Mouse (Mus musculus): ENCODE measurements around the gene Btbd6. TPM values are rescaled to one million over a fixed set of nuclear protein-coding genes. Genes with fewer than 3 reads are reported as not detected.

The Btbd6 gene
- total RNA-seq, 2 experiments from 2014 or later = 61.0 to 61.9 TPM

- no peak for DNase-seq (ENCODE audit: extremely low spot score in 1 of 2, low spot score in 2 of 2)
- intact Hi-C loops (cut with DNase I) = no loop called here
These were observed 25.0 kb upstream of the Btbd6 start for GRCm38 (mm10) chr12:112951150-112951842.

DNA sequence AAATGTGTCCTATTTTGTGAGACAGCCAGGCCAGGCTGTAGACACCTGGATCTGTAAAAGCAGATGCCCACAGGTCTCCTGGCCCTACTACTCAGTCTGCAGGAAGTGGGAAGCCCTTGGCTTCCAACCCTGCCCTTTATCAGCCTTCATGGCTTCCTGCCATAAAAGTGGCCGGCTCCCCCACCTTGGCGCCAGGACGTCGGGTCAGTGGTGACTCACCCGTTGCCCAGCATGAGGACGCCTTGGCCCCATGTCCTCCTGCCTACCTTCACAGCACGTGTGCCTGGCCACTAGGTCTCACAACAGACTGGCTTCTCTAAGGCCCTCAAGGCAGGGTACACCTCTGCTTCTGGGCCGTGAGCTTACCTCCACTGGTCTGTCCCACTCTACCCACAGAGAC, 23.8 kb upstream of the Btbd6 start:
- DNase-seq (ENCODE audit: extremely low spot score in 1 of 2, low spot score in 2 of 2) = peak in 1 of 2 experiments; percentile 70
- intact Hi-C loops (cut with DNase I) = no loop called here

DNA sequence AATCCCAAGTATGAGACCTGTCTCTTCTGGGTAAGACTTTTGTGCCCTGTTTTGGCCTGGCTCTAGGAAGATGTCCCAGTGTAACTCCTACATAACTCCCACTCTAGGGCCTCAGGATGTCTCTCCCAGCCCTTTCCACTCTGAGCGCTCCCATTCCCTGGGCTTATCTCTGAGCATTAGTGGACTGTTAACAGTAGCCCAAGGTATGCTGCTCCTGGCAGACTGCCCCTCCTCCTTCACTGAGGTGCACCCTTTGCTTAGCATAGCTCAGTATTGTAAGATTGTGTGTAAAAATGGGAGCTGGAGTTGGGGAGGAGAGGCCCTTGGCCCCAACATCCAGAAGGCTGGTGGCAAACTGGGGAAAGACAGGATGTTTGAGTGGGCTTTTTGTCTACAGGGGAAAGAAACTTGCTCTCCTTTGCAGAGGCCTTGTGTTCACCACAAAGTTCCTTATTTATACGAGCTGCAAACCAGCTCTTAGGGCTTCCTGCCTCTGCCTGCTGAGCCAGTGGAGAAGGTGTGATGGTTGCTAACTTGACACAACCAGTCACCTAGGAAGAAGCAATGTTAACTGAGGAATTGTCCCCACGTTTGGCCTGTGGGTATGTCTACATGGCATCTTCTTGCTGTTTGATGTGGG, 23.2 kb upstream of the Btbd6 start:
- no peak for DNase-seq (ENCODE audit: extremely low spot score in 1 of 2, low spot score in 2 of 2)
- intact Hi-C loops (cut with DNase I) = no loop called here

GRCm38 (mm10) chr12:112955800-112956199, 20.5 kb upstream of the Btbd6 start:
- intact Hi-C loops (cut with DNase I) = no loop called here
- DNase-seq (ENCODE audit: extremely low spot score in 1 of 2, low spot score in 2 of 2) = peak; percentile 67 to 80

DNA sequence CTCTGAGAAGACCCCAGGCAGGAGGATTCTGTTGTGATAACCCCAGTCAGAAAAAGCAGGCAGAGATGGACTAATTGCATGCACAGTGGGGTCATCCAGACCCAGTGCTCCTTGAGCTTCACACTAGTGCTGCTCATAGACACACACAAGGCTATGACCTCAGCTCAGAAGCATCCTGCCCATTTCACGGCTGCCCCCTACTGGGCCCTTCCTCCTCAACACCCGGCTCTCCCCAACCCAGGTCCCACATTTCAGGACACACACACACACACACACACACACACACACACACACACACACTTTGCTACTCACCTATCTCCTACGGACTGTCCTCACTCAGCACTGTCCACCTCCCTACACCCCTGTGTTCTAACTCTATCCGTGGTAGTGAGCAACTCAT, 18.0 kb upstream of the Btbd6 start:
- intact Hi-C loops (cut with DNase I) = no loop called here
- peak in 1 of 2 experiments; percentile 78 for DNase-seq (ENCODE audit: extremely low spot score in 1 of 2, low spot score in 2 of 2)

DNA sequence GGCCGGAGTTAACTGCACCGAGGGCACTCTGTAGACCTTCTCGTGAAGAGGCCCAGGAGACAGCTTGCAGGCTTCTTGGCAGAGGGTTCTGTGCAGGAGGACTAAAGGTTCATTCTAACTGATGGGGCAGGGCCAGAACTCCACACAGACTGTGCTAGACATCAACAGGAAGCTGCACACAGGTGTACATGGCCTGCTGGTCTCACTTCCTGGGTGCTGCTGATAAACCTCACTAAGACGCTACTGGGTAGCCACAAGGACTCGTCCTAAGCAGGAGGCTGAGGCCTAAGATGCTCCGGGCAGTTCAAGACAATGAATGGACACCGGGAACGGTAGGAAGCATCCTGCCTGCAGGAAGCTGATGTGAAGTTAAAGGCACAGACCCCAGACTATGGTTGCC, 16.9 kb upstream of the Btbd6 start:
- no peak for DNase-seq (ENCODE audit: extremely low spot score in 1 of 2, low spot score in 2 of 2)
- intact Hi-C loops (cut with DNase I) = no loop called here

- peak in 1 of 2 experiments; percentile 72 for DNase-seq (ENCODE audit: extremely low spot score in 1 of 2, low spot score in 2 of 2)
- intact Hi-C loops (cut with DNase I) = no loop called here
These were observed 14.9 kb upstream of the Btbd6 start for GRCm38 (mm10) chr12:112961428-112961827.

GRCm38 (mm10) chr12:112961872-112962271, 14.4 kb upstream of the Btbd6 start:
- intact Hi-C loops (cut with DNase I) = no loop called here
- DNase-seq (ENCODE audit: extremely low spot score in 1 of 2, low spot score in 2 of 2) = no peak

DNA sequence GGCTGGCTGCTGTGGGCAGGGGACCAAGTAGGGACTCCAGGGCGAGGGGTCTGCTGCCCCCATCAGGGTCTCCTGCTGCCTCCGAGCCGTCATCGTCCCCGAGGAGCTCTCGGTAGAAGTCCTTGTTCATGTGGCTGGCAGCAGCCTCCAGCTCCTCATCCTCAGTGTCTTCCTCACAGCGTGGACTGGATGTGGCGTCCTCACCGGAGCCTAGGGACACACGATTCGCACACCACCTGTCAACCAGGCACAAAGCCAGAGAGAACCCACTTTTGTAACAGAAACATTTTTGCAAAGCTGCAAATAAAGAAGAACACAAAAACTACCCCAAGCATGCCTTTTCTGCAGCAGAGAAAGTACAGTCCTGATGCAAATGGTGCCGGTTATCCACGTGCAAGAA, 10.5 kb upstream of the Btbd6 start:
- DNase-seq (ENCODE audit: extremely low spot score in 1 of 2, low spot score in 2 of 2) = no peak
- intact Hi-C loops (cut with DNase I) = no loop called here

- intact Hi-C loops (cut with DNase I) = no loop called here
- no peak for DNase-seq (ENCODE audit: extremely low spot score in 1 of 2, low spot score in 2 of 2)
These were observed 7.3 kb upstream of the Btbd6 start for GRCm38 (mm10) chr12:112968943-112969342.

DNA sequence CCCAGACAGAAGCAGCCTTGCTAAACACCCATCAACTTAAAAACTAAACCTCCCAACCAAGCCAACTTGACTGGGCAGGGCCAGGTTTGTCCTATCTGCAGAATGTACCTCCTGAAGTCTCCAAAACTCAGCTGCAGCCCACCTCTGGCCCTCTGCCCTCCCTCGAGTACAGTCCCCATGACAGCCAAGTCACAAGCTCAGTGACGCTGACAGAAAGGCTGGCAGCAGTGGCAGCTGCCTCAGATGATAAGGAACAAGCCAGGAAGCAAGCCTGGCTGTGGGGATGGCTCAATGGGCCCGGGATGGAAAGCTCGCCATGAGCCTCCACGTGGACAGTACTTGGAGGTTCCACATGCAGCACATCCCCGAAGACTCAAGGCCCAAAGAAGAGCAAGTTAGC, 6.7 kb upstream of the Btbd6 start:
- intact Hi-C loops (cut with DNase I) = no loop called here
- DNase-seq (ENCODE audit: extremely low spot score in 1 of 2, low spot score in 2 of 2) = no peak

GRCm38 (mm10) chr12:112974736-112975135, 1.5 kb upstream of the Btbd6 start:
- no peak for DNase-seq (ENCODE audit: extremely low spot score in 1 of 2, low spot score in 2 of 2)
- intact Hi-C loops (cut with DNase I) = no loop called here

DNA sequence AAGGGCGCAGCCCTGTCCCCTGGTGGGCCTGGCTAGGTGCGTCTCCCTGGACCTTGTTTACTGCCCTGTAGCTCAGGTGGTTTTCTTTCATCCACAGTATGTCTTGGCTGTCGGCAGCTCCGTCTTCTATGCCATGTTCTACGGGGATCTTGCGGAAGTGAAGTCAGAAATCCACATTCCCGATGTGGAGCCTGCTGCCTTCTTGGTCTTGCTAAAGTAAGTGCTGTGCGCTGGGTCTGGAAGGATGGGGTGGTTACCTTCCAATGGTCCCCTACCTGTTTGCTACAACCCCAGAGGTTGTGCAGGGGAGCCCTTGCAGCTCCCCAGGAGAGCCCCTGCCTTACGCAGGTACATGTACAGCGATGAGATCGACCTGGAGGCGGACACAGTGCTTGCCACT, 874 bp downstream of the Btbd6 start:
- no peak for DNase-seq (ENCODE audit: extremely low spot score in 1 of 2, low spot score in 2 of 2)
- intact Hi-C loops (cut with DNase I) = no loop called here

DNA sequence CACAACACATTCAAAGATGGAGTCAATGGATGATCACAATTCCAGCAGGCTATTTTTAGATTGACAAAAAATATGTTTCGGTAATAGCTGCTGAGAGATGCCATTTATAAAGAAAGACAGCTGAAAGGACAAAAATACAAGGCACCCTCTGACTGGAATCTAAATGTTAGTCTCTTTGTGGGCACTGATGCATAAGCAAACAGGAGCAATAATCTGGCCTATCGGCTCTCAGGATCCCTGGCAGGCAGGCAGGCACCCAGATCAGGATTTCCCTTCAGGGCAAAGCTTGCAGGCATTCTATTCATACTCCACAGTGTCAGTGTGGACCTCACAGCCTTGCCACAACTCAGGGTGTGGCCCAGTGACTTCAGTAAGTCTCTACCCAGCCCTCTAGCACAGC, 5.7 kb downstream of the Btbd6 start:
- no peak for DNase-seq (ENCODE audit: extremely low spot score in 1 of 2, low spot score in 2 of 2)
- intact Hi-C loops (cut with DNase I) = no loop called here

DNA sequence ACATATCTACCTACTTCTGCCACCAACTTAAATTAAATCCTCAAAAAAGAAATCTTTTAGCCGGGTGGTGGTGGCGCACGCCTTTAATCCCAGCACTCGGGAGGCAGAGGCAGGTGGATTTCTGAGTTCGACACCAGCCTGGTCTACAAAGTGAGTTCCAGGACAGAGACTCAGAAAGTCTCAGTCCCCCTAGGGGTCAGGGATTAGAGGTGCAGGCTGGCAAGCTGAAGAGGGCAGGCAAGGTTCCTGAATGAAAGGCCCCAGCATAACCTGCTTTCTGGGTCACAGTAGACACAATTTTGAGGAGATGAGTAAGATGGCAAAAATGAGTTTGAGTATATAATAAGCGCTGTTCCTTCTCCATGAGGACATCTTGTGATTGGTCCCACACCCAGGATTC, 9.1 kb downstream of the Btbd6 start:
- DNase-seq (ENCODE audit: extremely low spot score in 1 of 2, low spot score in 2 of 2) = no peak
- intact Hi-C loops (cut with DNase I) = no loop called here

DNA sequence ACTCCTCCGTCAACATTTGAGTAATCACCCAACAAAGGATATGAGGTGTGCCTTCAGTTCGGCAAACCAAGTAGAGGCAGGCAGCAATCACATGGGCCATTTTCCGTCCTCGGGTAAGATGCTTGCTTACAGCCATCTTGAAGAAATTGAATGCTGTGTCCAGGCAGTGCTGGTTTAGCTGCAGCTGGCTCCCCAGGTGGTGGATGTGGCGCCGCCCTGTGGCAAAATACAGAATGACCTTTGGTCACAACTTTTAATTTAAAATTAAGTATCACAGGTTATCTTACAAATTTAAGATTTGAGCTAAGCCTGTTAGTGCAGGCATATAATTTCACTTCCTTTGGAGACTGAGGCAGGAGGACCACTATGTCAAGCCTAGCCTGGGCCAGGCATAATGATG, 11.6 kb downstream of the Btbd6 start:
- intact Hi-C loops (cut with DNase I) = no loop called here
- peak in 1 of 2 experiments; percentile 45 for DNase-seq (ENCODE audit: extremely low spot score in 1 of 2, low spot score in 2 of 2)

DNA sequence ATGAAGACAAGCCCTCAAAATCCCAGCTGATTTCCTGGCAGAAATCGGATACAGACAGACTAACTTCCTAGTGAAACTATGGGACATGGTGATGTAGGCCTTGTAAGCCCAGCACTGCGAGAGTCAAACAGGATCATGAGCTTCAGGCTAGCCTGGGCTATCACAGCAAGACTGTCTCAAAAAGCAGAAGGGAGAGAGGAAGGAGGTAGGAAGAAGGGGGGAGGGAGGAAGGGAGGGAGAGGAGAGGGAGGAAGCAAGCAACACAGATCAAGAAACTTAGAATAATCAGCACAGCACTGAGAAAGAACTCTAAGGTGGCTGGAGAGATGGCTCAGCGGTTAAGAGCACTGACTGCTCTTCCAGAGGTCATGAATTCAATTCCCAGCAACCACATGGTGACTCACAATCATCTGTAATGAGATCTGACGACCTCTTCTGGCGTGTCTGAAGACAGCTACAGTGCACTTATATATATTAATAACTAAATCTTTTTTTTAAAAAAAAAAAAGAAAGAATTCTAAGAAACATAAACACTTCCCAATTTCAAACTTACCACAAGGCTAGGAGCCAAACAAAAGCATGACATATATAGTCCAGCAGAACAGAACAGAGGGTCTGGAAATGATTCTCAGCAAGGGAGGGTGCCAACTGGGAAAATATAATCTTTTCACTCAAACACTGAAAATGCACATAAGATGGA, 14.6 kb downstream of the Btbd6 start:
- DNase-seq (ENCODE audit: extremely low spot score in 1 of 2, low spot score in 2 of 2) = no peak
- intact Hi-C loops (cut with DNase I) = no loop called here

- intact Hi-C loops (cut with DNase I) = no loop called here
- DNase-seq (ENCODE audit: extremely low spot score in 1 of 2, low spot score in 2 of 2) = no peak
These were observed 15.2 kb downstream of the Btbd6 start for GRCm38 (mm10) chr12:112991444-112991843.

GRCm38 (mm10) chr12:112994153-112994552, 17.9 kb downstream of the Btbd6 start:
- no peak for DNase-seq (ENCODE audit: extremely low spot score in 1 of 2, low spot score in 2 of 2)
- intact Hi-C loops (cut with DNase I) = no loop called here
